Mouse (Mus musculus): ENCODE data around the gene Prdm10. TPM values are rescaled to one million over a fixed set of nuclear protein-coding genes. Genes with fewer than 3 reads are reported as not detected.

Gene Prdm10
- polyA plus RNA-seq, 1 experiment from 2014 or later: 1.2 TPM

DNA sequence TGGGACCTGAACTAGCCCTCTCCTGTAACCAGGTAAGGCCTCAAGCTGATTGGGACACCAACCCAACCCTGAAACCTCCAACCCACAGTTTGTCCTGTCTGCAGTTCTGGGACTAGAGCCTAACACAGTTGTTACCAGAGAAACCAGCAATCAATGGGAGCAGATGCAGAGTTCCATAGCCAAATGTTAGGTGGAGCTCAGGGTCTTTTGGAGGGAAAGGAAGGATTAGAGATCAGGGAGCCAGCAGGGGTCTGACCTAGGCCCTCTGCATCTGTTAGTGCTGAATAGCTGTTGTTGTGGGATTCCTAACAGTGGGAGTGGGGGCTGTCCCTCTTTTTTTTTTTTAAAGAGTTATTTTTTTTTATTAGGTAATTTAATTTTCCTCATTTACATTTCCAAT, 96.3 kb downstream of the Prdm10 start:
- Histone ChIP-seq H3K9ac (ENCODE audit: low read depth, low read length) (no peak overlapping the region), H3K4me1 (replicated peaks; ENCODE audit: control insufficient read depth, insufficient read depth, low read length) (no peaks in the 10 kb centered on the region), H3K36me3 (ENCODE audit: control insufficient read depth, insufficient read depth) (peaks cover 6% of the 10 kb centered on the region; the same call in 1 of the 2 replicates), H3K27ac (ENCODE audit: low read depth, low read length) (no peak overlapping the region), H3K9me3 (ENCODE audit: control insufficient read depth) (no peaks in the 10 kb centered on the region), H3K4me2 (replicated peaks; ENCODE audit: low read depth) (no peak overlapping the region), H3K4me3 (ENCODE audit: low read depth, low read length) (no peak overlapping the region), H3K27me3 (replicated peaks; ENCODE audit: control insufficient read depth, insufficient read depth, low read length) (no peaks in the 10 kb centered on the region)
- no peak for TF ChIP-seq CTCF (IDR thresholded peaks at IDR 0.05; ENCODE audit: low read depth)
- ATAC-seq: no peak

DNA sequence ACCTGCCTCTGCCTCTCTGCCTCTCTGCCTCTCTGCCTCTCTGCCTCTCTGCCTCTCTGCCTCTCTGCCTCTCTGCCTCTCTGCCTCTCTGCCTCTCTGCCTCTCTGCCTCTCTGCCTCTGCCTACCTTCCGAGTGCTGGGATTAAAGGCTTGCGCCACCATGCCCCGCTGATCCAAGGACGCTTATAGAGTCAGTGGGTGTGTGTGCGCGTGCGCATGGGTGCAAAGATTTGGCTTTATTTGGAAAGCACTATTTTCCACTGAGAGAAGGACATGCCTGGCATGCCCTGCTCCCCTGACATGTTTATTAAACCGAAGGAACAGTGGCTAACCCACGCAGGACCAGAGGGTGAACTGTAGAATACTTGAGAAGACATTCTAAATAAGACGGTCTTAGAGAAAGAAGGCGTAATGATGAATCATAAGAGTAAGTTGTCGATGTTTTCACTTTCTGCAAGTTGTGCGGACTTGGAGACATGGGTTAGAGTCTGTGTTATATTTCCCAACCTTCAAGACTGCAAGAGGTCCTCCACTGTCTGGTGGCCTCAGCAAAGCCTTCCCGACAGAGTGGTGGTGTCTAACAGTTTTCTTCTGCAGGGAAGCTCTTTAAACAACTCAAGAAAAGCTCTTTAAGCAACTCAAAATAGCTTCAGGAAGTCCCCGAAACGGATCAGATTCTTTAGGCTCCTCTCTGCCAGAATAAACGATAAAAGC, 104.6 kb downstream of the Prdm10 start:
- no peak for ATAC-seq
- no peaks in the 10 kb centered on the region for H3K9me3 ChIP-seq (ENCODE audit: control insufficient read depth)
- H3K27ac ChIP-seq (ENCODE audit: low read depth, low read length): no peak overlapping the region
- peaks cover 7% of the 10 kb centered on the region; the same call in 1 of the 2 replicates for H3K36me3 ChIP-seq (ENCODE audit: control insufficient read depth, insufficient read depth)
- H3K4me2 ChIP-seq (replicated peaks; ENCODE audit: low read depth): peak overlapping the region; percentile 81; the same call in 1 of the 2 replicates
- no peak for TF ChIP-seq CTCF (IDR thresholded peaks at IDR 0.05; ENCODE audit: low read depth)
- H3K4me1 ChIP-seq (replicated peaks; ENCODE audit: control insufficient read depth, insufficient read depth, low read length): peaks cover 3% of the 10 kb centered on the region; the same call in 1 of the 2 replicates
- no peak overlapping the region for H3K4me3 ChIP-seq (ENCODE audit: low read depth, low read length)
- H3K9ac ChIP-seq (ENCODE audit: low read depth, low read length): no peak overlapping the region
- H3K27me3 ChIP-seq (replicated peaks; ENCODE audit: control insufficient read depth, insufficient read depth, low read length): no peaks in the 10 kb centered on the region
- 80% methylated on average over 17 of the region's 17 CpGs for WGBS

GRCm38 (mm10) chr9:31385500-31385869, 105.1 kb downstream of the Prdm10 start:
- ATAC-seq: peak; percentile 25
- Histone ChIP-seq H3K4me1 (replicated peaks; ENCODE audit: control insufficient read depth, insufficient read depth, low read length) (peaks cover 3% of the 10 kb centered on the region; the same call in 1 of the 2 replicates), H3K27me3 (replicated peaks; ENCODE audit: control insufficient read depth, insufficient read depth, low read length) (no peaks in the 10 kb centered on the region), H3K9me3 (ENCODE audit: control insufficient read depth) (no peaks in the 10 kb centered on the region), H3K27ac (ENCODE audit: low read depth, low read length) (no peak overlapping the region), H3K4me3 (ENCODE audit: low read depth, low read length) (peak overlapping the region; percentile 96), H3K36me3 (ENCODE audit: control insufficient read depth, insufficient read depth) (peaks cover 9% of the 10 kb centered on the region), H3K4me2 (replicated peaks; ENCODE audit: low read depth) (peak overlapping the region; percentile 81), H3K9ac (ENCODE audit: low read depth, low read length) (peak overlapping the region; percentile 81)
- no peak for TF ChIP-seq CTCF (IDR thresholded peaks at IDR 0.05; ENCODE audit: low read depth)
- 24% methylated on average over 4 of the region's 4 CpGs for whole genome bisulfite sequencing

DNA sequence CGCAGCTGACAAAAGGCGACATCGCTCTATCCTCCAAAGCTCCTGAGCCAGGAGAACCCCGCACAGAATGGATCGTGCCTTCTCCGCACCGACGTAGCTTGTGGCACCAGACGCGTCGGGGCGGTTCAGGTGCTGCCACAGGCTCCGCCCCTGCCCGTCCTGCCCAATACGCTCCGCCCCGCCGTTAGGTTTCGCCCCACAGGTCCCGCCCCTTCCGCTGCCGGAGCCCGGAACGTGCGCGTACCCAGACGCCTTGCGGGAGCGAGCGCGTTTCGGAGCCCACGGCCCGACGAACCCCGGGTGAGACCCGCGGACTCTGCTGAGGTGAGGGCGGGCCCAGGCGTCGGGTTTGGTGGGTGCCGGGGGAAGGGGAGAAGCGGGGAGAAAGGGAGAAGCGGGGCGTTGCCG, 105.6 kb downstream of the Prdm10 start, which contains the start of gene Nfrkb:
Nfrkb (plus strand) TSS at position 246 of the 408 bp plus-strand sequence.
- Histone ChIP-seq H3K4me1 (replicated peaks; ENCODE audit: control insufficient read depth, insufficient read depth, low read length) (peaks cover 3% of the 10 kb centered on the region; the same call in 1 of the 2 replicates), H3K9ac (ENCODE audit: low read depth, low read length) (peak within 1 kb of the TSS; percentile 81), H3K27ac (ENCODE audit: low read depth, low read length) (peak within 1 kb of the TSS; percentile 36), H3K27me3 (replicated peaks; ENCODE audit: control insufficient read depth, insufficient read depth, low read length) (no peaks in the 10 kb centered on the region), H3K4me2 (replicated peaks; ENCODE audit: low read depth) (peak within 1 kb of the TSS; percentile 81), H3K36me3 (ENCODE audit: control insufficient read depth, insufficient read depth) (peaks cover 14% of the 10 kb centered on the region), H3K9me3 (ENCODE audit: control insufficient read depth) (no peaks in the 10 kb centered on the region), H3K4me3 (ENCODE audit: low read depth, low read length) (peak within 1 kb of the TSS; percentile 96)
- WGBS: under 1% methylated on average over 46 of the region's 46 CpGs
- TF ChIP-seq CTCF (IDR thresholded peaks at IDR 0.05; ENCODE audit: low read depth): no peak
- peak; percentile 96 for ATAC-seq

DNA sequence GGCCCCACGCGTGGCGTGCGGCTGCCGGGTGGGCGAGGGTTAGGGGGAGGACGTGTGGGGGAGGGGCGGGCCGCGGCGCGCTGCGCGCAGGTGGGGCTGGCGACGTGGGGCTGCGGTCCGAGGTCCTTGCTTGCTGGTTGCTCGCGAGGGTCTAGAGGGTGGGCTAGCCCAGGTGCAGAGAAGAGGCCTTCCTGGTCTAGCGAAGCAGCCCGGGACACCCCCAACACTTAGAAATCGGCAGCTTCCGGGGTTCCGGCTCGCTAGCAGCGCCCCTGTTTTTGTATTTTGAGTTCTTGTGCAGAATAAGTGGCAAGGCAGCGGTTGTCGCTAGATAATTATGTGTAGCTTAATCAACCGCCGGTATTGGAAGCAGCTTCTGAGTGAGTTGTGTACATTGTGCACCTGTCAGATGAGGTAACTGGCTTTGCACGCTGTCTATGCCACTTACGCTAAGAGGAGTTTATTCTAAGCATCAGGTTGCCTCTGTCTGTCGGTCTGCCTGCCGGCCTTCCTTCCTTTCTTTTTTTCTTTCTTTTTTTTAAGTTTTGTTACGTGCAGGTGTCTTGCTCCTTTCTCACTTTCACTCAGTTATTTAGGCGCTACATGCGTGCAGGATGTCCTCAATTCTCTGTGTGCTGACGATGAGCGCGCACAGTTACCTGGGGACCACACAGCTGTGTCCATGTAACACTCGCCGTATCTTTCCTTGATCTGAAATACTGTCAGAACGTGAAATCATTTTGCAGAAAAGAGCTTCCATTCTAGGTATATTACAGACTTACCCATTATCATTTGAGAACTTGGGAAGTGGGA, 106.2 kb downstream of the Prdm10 start:
- no peaks in the 10 kb centered on the region for H3K27me3 ChIP-seq (replicated peaks; ENCODE audit: control insufficient read depth, insufficient read depth, low read length)
- H3K27ac ChIP-seq (ENCODE audit: low read depth, low read length): peak overlapping the region; percentile 36
- H3K36me3 ChIP-seq (ENCODE audit: control insufficient read depth, insufficient read depth): peaks cover 20% of the 10 kb centered on the region
- H3K4me1 ChIP-seq (replicated peaks; ENCODE audit: control insufficient read depth, insufficient read depth, low read length): peaks cover 3% of the 10 kb centered on the region; the same call in 1 of the 2 replicates
- H3K4me3 ChIP-seq (ENCODE audit: low read depth, low read length): peak overlapping the region; percentile 96
- TF ChIP-seq CTCF (IDR thresholded peaks at IDR 0.05; ENCODE audit: low read depth): no peak
- peak overlapping the region; percentile 81 for H3K9ac ChIP-seq (ENCODE audit: low read depth, low read length)
- H3K4me2 ChIP-seq (replicated peaks; ENCODE audit: low read depth): peak overlapping the region; percentile 81
- H3K9me3 ChIP-seq (ENCODE audit: control insufficient read depth): no peaks in the 10 kb centered on the region
- ATAC-seq: peak; percentile 60
- 5% methylated on average over 35 of the region's 44 CpGs for WGBS

DNA sequence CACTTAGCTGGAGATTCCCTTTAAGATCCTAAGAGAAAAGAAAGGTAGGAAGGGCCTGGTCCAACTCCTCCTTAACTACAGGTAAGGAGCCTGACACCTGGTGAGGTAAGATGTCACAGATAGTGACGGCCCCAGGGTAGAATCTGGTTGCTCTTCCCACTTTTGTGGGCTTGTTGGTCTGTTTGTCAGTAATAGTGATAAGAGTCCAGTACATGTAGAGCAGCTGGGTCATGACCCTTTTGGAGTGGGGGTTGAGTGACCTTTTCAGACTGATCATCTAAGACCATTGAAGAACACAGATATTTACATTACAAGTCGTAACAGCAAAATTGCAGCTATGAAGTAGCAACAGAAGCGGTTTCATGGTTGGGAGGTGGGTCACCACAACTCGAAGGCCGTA, 106.9 kb downstream of the Prdm10 start:
- ATAC-seq: no peak
- H3K9me3 ChIP-seq (ENCODE audit: control insufficient read depth): no peaks in the 10 kb centered on the region
- WGBS: 69% methylated on average over 5 of the region's 5 CpGs
- peak overlapping the region; percentile 96 for H3K4me3 ChIP-seq (ENCODE audit: low read depth, low read length)
- H3K27me3 ChIP-seq (replicated peaks; ENCODE audit: control insufficient read depth, insufficient read depth, low read length): no peaks in the 10 kb centered on the region
- no peak overlapping the region for H3K9ac ChIP-seq (ENCODE audit: low read depth, low read length)
- H3K4me2 ChIP-seq (replicated peaks; ENCODE audit: low read depth): peak overlapping the region; percentile 81
- peaks cover 26% of the 10 kb centered on the region for H3K36me3 ChIP-seq (ENCODE audit: control insufficient read depth, insufficient read depth)
- TF ChIP-seq CTCF (IDR thresholded peaks at IDR 0.05; ENCODE audit: low read depth): no peak
- peaks cover 3% of the 10 kb centered on the region; the same call in 1 of the 2 replicates for H3K4me1 ChIP-seq (replicated peaks; ENCODE audit: control insufficient read depth, insufficient read depth, low read length)
- H3K27ac ChIP-seq (ENCODE audit: low read depth, low read length): no peak overlapping the region

Data from intestine, postnatal 0 days (tissue).